Mouse (Mus musculus): Measurements from ENCODE around the gene Ier3.

DNA sequence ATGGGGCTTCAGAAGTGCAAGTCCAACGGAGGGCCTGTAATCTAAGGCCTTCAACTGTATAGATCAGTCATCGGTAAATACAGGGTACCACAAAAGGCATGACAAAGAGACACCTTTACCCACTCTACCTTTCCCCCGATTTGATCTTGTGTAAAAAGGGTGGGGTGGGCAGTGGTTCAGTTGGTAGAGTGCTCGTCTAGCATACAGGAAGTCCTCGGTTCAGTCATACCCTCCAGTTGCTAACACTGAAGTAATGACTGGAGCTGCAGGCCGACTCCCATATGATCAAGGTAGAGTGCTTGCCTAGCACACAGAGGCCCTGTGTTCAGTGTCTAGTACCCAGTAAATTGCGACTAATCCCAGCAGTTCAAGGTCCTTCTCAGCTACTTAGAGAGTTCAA, 7.8 kb upstream of the Ier3 start:
- TF ChIP-seq HCFC1 (IDR thresholded peaks at IDR 0.05; ENCODE audit: borderline replicate concordance, insufficient read depth, low read length) = no peak
- TF ChIP-seq ZNF384 (IDR thresholded peaks at IDR 0.05; ENCODE audit: low read depth, low read length) = no peak
- no peak for TF ChIP-seq MAFK (IDR thresholded peaks at IDR 0.05; ENCODE audit: insufficient read depth, low read depth, low read length)
